10 mouse cellular contexts compared by ENCODE assay signal in genomic region chr7:68130950-68131580, GRCm38 (mm10).
DNase-seq lines count a peak whose midpoint lies in the region; ATAC-seq lines count a peak whose summit lies in the region.
"Had no signal": no experiment of that assay in that cellular context is flagged by ENCODE, and none has a peak within 500 bp of the region (broad histone marks: within the 10 kb centered on the region; RNA-seq: fewer than 3 reads in every experiment).

No protein-coding gene starts in this region.

- 61% methylated on average over 13 of the region's 13 CpGs for WGBS in heart, embryonic 15.5 days
- 68% methylated on average over 13 of the region's 13 CpGs for WGBS in heart, embryonic 10.5 days

- ATAC-seq in heart, embryonic 15.5 days (replicated peaks; ENCODE audit: insufficient number of reproducible peaks, insufficient read depth, low FRiP score, low read depth): no peak

- no peaks in the 10 kb centered on the region for H3K9me3 ChIP-seq in heart, embryonic 15.5 days (replicated peaks)
- no peaks in the 10 kb centered on the region for H3K9me3 ChIP-seq in heart, embryonic 10.5 days
- H3K9me3 ChIP-seq: lung, embryonic 15.5 days had no signal

- H3K27ac ChIP-seq in heart, embryonic 15.5 days: peak overlapping the region; percentile 27; the same call in 1 of the 2 replicates
- no peak overlapping the region for H3K27ac ChIP-seq in heart, embryonic 10.5 days
- H3K27ac ChIP-seq: lung, embryonic 15.5 days had no signal

- no peaks in the 10 kb centered on the region for H3K36me3 ChIP-seq in heart, embryonic 15.5 days
- H3K36me3 ChIP-seq in heart, embryonic 10.5 days: no peaks in the 10 kb centered on the region
- H3K36me3 ChIP-seq: lung, embryonic 15.5 days had no signal

- H3K4me2 ChIP-seq in heart, embryonic 15.5 days: no peak overlapping the region

- H3K4me3 ChIP-seq in heart, embryonic 15.5 days: no peak overlapping the region
- no peak overlapping the region for H3K4me3 ChIP-seq in heart, embryonic 10.5 days
- H3K4me3 ChIP-seq: lung, embryonic 15.5 days had no signal

- DNase-seq in heart, embryonic 10.5 days (ENCODE audit: low spot score): no peak
- DNase-seq in CD4-positive helper T cell, adult 2 months (ENCODE audit: low read depth, low spot score): peak; percentile 17
- peak; percentile 26 for DNase-seq in cerebellum, adult 8-10 months
- DNase-seq in kidney, postnatal 25 days: peak; percentile 76 to 89
- no peak for DNase-seq in layer of hippocampus, postnatal 36 days
- no peak for DNase-seq in gastrocnemius, postnatal 10 days
- DNase-seq in urinary bladder, postnatal 10 days (ENCODE audit: low spot score): no peak
- DNase-seq: adrenal gland, adult 2 months had no signal

- peaks cover 49% of the 10 kb centered on the region for H3K4me1 ChIP-seq in heart, embryonic 15.5 days (replicated peaks)
- H3K4me1 ChIP-seq in heart, embryonic 10.5 days: peaks cover 58% of the 10 kb centered on the region

- H3K9ac ChIP-seq in heart, embryonic 15.5 days: no peak overlapping the region
- H3K9ac ChIP-seq: lung, embryonic 15.5 days had no signal

- no peaks in the 10 kb centered on the region for H3K27me3 ChIP-seq in heart, embryonic 15.5 days
- no peaks in the 10 kb centered on the region for H3K27me3 ChIP-seq in heart, embryonic 10.5 days (ENCODE audit: insufficient read depth, poor library complexity, severe bottlenecking)
- H3K27me3 ChIP-seq: lung, embryonic 15.5 days had no signal

Comparison
In these comparisons a context has a peak if more than half of its experiments do, and no peak if none do; other contexts are left out.
1. DNase-seq: peak in CD4-positive helper T cell, adult 2 months (single experiment), cerebellum, adult 8-10 months (single experiment) and kidney, postnatal 25 days (2 of 2); none in heart, embryonic 10.5 days (single experiment), layer of hippocampus, postnatal 36 days (0 of 2), gastrocnemius, postnatal 10 days (single experiment) and urinary bladder, postnatal 10 days (single experiment).